Mouse (Mus musculus) monocyte, adult 5-6 weeks (primary cell): ENCODE results near the gene Vmn1r129. TPM values are rescaled to one million over a fixed set of nuclear protein-coding genes. Genes with fewer than 3 reads are reported as not detected.
"Not testable (repeated sequence)": the region's sequence is repeated elsewhere in the genome, so short reads cannot be mapped to it uniquely, and the experiment has no call there.

Source experiments
- ATAC-seq: fragments of 153-309, 156-312 bp; replicated peaks from 2 replicates; pipeline ENCODE4 v1.8.0; 2017; ENCODE audit warnings: mild to moderate bottlenecking; ENCODE audit not compliant: low TSS enrichment, insufficient number of reproducible peaks, severe bottlenecking, poor library complexity, low FRiP score
- total RNA-seq: library from RNA; stranded (forward); fragments of 200-1000, 200-491, 200-594 nt; gene quantifications from 3 replicates; pipeline ENCODE4 v1.2.3, GENCODE M21; 2017

Gene Vmn1r129
- not detected in 3 replicates for total RNA-seq

DNA sequence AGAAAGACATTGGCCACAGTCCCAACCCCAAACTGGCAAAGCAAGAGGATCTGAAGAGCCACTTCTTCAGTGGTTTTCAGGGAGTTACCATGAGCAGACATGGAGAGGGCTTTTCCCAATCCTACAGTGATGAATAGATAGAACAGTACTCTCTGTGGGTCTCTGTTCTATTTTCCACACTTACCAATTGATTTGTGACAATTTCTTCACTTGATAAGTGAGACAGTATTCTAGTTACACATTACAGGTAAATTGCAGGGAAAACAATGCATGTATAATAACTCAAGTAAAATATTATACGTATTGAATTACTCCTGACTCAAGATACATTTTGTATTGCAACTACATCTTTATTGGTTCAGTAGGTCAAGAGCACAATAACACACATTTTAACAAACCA is at the start of gene Vmn1r129:
Gene Vmn1r129 (minus strand): TSS at position 101 of the 400 bp plus-strand sequence.
- not testable (repeated sequence) for ATAC-seq

DNA sequence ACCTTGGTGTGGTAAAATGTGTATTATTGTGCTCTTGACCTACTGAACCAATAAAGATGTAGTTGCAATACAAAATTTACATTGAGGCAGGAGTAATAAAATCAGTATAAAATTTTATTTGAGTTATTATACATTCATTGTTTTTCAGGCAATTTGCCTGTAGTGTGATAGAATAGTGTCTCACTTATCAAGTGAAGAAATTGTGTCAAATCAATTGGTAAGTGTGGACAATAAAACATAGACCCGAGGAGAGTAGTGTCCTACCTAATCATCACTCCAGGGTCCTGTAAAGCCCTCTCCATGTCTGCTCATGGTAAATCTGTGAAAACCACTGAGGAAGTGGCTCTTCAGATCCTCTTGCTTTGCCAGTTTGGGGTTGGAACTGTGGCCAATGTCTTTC is 12.0 kb downstream of the Vmn1r129 start, which contains the start of gene Vmn1r128:
Gene Vmn1r128 (plus strand): TSS at position 301 of the 400 bp plus-strand sequence.
- ATAC-seq, result not testable (repeated sequence)

DNA sequence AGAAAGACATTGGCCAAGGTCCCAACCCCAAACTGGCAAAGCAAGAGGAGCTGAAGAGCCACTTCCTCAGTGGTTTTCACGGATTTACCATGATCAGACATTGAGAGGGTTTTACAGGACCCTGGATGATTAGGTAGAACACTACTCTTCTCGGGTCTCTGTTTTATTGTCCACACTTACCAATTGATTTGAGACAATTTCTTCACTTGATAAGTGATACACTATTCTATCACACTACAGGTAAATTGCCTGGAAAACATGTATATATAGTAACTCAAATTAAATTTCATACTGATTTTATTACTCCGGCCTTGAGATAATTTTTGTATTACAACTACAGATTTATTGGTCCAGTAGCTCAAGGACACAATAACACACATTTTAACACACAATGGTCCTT is 41.3 kb downstream of the Vmn1r129 start, which contains the start of gene Vmn1r127:
Gene Vmn1r127 (minus strand): TSS at position 101 of the 400 bp plus-strand sequence.
- not testable (repeated sequence) for ATAC-seq

Other genes with a start within 250 kb of the Vmn1r129 start
- gene Vmn1r122, start 227.2 kb downstream of the Vmn1r129 start, total RNA-seq, result not detected in 3 replicates
- gene Vmn1r123, start 199.1 kb downstream of the Vmn1r129 start, total RNA-seq, result not detected in 3 replicates
- gene Gm5157, start 170.9 kb downstream of the Vmn1r129 start, total RNA-seq, result not detected in 3 replicates
- not detected in 3 replicates for gene Vmn1r124, start 100.7 kb downstream of the Vmn1r129 start, total RNA-seq
- gene Vmn1r125, start 89.1 kb downstream of the Vmn1r129 start, total RNA-seq, result not detected in 3 replicates
- not detected in 3 replicates for gene Vmn1r126, start 59.8 kb downstream of the Vmn1r129 start, total RNA-seq
- not detected in 3 replicates for gene Vmn1r127, start 41.4 kb downstream of the Vmn1r129 start, total RNA-seq
- gene Vmn1r128, start 11.9 kb downstream of the Vmn1r129 start, total RNA-seq, result not detected in 3 replicates
- not detected in 3 replicates for gene Gm6882, start 71.5 kb upstream of the Vmn1r129 start, total RNA-seq
- not detected in 3 replicates for gene Vmn1r130, start 150.5 kb upstream of the Vmn1r129 start, total RNA-seq
- not detected in 3 replicates for gene Vmn1r131, start 184.8 kb upstream of the Vmn1r129 start, total RNA-seq